Mouse (Mus musculus): ENCODE results near the gene Nop53.

DNA sequence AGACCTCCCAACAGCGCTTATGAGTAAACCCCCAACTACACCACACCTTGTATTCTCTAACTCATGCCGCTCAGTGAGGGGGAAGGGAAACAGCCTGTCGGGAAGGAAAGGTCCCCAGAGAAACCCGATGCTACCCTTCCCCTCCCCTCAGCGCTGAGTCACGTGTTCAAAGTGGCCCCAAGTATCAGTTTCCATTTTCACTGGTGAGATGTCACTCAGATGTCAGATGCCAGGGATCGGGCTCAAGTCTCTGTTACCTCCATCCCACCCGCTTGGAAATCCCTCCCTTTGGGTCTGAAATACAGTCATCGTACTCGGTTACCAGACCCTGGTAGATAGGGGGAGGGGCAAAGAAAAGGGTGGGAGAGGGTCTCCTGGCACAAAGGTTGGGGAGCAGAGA is 24.1 kb downstream of the Nop53 start:
- TF ChIP-seq CTCF (IDR thresholded peaks at IDR 0.05) (no peak), EP300 (IDR thresholded peaks at IDR 0.05) (peak; percentile 13; the same call in 1 of the 2 replicates)
